Mouse (Mus musculus): Measurements from ENCODE around the gene Psip1. TPM values are rescaled to one million over a fixed set of nuclear protein-coding genes. Genes with fewer than 3 reads are reported as not detected.
"Not testable (repeated sequence)": the region's sequence is repeated elsewhere in the genome, so short reads cannot be mapped to it uniquely, and the experiment has no call there.

Psip1 gene
- total RNA-seq, 2 experiments from 2014 or later, result 194 to 208 TPM

DNA sequence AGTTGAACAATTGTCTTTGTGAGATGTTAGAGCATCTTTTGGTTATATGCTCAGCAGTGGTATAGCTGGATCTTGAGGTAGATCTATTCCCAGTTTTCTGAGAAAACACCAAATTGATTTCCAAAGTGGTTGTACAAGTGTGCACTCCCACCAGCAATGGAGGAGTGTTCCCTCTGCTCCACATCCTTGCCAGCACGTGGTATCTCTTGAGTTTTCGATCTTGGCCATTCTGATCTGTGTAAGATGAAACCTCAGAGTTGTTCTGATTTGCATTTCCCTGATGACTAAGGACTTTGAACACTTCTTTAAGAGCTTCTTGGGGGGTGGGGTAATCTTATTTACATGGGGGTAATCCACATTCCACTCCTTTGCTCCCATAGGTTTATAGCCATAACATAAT is 23.3 kb upstream of the Psip1 start:
- no peak for DNase-seq (ENCODE audit: extremely low spot score in 1 of 2, low spot score in 1 of 2)

DNA sequence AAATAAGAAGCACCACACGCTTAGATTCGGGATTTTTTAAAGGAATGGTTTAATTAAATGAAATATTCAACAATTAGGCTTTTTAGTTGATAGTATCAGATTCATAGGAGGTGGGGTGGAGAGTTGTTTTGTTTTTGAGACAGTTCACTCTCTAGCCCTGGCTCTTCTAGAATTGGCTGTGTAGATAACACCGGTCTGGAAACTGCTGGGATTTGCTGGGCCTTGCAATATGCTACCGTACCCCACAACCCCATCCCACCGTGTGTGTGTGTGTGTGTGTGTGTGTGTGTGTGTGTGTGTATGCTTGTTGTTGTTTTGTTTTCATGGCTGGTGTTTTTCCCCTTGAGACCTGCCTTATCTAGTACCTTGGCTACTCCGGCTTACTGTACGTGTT is 14.8 kb upstream of the Psip1 start:
- DNase-seq (ENCODE audit: extremely low spot score in 1 of 2, low spot score in 1 of 2), result no peak

DNA sequence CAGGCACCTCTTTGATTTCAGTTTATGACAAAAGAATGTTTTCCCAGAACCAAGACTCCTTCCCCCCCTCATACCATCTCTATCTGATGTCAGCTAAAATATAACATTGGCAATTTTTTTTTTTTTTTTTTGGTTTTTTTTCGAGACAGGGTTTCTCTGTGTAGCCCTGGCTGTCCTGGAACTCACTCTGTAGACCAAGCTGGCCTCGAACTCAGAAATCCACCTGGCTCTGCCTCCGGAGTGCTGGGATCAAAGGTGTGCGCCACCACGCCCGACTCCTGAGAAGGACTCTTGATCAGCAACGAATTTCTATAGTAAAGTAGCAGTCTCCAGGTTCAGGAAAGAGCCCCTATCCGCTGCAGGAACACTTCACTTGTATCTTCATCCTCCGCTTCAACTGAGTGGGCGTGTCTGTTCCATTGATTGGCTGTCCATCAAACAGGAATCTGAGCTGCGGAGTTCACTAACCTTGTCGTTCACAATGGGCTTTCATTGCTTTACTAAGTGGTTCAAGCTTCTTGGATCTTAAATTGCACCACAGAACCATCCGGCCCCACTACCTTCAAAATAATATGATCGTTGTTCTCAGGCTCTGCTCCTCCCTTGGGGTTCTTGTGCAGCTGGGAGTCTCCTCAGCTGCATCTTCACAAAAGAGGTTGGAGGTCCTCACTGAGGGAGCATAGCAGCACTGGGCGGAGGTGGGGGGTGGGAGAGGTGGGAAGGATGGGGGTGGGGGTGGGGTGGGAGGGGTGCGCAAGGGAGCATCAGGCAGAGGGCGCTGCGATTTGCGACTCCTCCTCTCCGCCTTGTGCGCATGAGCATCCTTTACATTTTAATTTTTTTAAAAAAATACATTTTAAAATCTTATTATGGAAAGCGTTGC is 14.1 kb upstream of the Psip1 start:
- no peak for DNase-seq (ENCODE audit: extremely low spot score in 1 of 2, low spot score in 1 of 2)

DNA sequence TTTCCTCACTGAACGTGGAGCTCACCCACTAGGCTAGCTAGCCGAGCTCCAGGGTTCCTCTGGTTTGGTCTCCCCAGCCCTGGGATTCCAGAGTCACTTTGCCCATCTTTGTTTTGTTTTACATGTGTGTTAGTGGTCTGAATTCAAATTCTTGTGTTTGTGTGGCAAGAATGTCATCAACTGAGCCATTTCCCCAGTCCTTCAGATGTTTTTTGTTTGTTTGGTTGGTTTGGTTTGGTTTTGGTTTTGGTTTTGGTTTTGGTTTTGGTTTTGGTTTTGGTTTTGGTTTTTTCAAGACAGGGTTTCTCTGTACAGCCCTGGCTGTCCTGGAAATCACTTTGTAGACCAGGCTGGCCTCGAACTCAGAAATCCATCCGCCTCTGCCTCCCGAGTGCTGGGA is 10.8 kb upstream of the Psip1 start:
- DNase-seq (ENCODE audit: extremely low spot score in 1 of 2, low spot score in 1 of 2), result not testable (repeated sequence)

DNA sequence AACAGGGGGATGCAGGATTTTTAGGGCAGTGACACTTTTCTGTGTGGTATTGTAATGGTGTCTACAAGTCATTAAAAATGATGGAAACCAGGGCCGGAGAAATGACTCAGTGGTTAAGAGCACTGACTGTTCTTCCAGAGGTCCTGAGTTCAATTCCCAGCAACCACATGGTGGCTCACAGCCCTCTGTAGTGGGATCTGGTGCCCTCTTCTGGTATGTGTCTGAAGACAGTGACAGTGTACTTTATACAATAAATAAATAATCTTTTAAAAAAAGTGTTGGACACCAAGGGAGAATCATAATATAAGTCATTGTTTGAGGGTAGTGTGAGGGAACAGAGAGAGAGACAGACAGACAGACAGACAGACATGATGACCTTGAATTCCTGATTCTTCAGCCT is 6.9 kb upstream of the Psip1 start:
- DNase-seq (ENCODE audit: extremely low spot score in 1 of 2, low spot score in 1 of 2), result no peak

DNA sequence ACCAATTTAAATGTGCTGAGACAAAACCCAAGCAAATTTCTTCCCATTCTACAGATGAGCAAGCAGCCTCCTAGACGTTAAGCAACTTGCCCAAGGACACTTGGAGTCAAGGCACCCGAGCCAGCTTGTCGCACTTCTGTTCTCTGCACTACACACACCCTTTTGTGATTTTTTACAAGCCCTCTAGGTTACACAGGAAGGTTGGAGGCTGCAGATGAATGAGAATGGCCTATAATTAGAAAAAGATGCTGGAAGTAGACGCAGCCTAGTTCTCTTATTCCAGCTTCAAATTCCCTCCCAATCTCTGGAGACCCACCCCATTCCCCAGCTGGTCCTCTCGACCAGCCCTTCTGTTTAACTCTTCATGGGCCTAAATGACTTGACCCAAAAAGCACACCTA is 2.9 kb upstream of the Psip1 start:
- DNase-seq (ENCODE audit: extremely low spot score in 1 of 2, low spot score in 1 of 2), result no peak

DNA sequence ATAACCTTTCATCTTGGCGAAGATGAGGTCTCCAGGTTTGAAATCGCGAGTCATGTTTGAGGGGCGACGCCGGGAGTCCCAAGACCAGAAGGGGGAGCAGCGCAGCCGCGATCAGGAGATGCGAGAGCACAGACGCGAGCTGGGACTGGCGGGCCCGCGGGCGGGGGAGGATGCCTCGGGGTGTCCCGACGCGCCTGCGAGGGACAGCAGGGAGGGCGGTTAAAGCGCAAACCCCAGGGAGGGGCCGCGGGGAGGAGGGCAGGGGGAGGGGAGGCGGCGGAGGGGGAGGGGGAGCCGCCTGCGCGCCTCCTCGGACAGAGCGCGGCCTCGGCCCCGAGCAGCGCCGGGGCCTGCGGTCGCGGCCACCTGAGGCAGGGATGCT is 533 bp downstream of the Psip1 start:
- DNase-seq (ENCODE audit: extremely low spot score in 1 of 2, low spot score in 1 of 2), result peak; percentile 79 to 83

DNA sequence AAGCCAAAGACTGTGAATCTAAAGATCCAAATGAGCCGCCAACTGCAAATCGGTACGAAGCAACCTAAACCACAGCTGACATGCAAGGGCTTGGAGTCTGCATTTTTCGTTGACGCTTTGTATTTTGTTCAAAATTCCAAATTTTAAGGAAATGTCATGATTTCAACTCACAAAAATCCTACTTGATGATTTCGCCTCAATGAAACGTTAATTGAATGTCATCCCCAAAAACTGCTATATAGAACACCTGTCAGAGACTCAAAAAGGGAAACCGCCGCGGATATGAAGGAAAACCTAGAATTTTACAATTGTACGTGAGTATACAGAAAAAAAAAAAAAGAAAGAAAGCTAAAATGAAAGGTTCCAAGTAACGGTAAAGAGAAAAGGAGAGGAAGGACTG is 1.0 kb downstream of the Psip1 start:
- no peak for DNase-seq (ENCODE audit: extremely low spot score in 1 of 2, low spot score in 1 of 2)

DNA sequence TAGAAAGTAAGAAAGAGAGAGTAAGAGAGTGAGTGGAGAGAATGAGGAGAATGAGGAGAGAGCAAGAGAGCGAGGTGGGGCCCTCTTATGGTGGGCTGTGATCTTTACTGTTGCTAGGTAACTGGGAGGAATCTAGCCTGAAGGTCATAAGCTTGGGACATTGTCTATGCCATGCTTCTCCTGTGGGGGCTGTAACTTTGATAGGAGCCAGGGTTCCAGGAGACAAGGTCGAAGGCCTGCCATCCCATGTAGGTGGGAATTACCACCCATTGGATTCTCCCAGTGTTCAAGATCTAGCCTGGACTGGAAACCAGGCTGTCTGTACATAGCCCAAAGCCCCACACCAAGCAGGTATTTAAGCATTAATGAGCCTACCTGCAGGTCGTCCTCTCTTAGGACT is 18.1 kb downstream of the Psip1 start:
- DNase-seq (ENCODE audit: extremely low spot score in 1 of 2, low spot score in 1 of 2), result no peak

DNA sequence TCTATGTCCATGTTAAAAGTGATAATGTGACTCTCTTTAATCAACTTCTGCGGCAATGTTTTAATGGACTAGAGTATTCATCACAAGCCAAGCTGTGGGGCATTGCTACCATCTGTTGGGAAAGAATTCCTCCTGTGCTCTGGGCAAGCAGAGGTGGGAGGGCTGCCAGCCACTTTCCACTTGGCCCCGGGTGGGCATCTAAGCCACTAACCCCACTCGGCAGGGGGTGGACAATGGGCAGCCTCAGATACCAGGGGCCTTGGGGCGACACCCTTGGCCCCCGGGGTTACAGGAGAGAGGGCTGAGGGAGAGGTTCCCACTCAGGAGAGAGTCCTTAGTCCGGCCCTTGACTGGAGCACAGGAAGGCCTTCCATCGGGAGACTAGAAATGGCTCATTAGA is 18.6 kb downstream of the Psip1 start:
- peak in 1 of 2 experiments; percentile 26 for DNase-seq (ENCODE audit: extremely low spot score in 1 of 2, low spot score in 1 of 2)

DNA sequence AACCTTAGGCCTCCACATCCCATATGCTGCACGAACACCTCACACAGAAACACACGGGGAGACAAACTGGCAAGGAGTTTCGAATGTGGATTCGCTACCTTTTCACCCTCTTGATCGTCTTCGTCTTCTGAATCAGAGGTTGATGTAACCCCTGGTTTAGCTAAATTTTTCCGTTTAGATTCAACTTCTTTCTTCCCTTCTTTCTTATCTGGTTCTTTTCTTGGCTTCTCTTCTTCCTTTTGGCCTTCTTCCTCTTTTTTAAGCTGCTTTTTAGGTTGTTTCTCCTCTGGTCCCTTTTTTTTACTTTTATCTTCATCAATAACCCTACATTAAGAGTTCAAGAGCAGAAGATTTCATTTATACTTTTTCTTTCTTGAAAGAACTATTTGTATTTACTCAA is 21.4 kb downstream of the Psip1 start:
- DNase-seq (ENCODE audit: extremely low spot score in 1 of 2, low spot score in 1 of 2), result no peak

DNA sequence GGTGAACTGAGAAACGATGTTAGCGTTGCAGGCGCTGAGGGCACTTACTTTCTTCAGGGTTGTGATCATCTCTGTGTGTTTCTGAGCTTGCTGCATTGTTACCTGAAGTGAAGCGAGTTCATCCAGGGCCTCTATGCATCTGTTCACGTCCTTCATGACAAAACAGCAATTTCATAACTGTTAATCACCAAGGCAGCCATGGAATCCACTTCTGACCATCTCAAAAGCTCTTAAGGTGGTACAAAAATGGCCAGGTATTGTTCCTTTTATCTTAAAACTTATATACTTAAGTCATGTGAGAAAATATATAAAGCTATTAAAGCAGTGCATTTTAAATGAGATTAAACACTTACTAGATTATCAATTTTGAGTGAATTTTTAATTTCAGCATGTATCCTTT is 26.2 kb downstream of the Psip1 start:
- no peak for DNase-seq (ENCODE audit: extremely low spot score in 1 of 2, low spot score in 1 of 2)

DNA sequence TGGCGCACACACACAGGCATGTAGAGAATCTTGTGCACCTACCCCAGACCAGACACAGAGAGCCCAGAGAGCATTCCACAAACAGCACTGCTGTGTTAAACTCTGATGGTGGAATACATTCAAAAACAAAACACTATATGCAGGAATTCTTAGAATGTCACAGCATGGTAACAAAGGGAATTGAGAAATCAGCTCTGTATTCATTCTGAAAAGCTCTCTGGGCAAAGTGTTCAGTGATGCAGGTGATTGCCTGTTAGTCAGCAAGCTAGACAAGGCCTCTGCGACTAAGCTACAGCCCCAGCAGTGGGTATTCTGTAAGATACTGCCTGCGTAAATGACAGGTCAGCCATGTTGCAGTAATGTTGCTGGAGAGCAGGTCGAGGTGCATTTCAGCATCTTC is 35.5 kb downstream of the Psip1 start:
- DNase-seq (ENCODE audit: extremely low spot score in 1 of 2, low spot score in 1 of 2), result no peak

DNA sequence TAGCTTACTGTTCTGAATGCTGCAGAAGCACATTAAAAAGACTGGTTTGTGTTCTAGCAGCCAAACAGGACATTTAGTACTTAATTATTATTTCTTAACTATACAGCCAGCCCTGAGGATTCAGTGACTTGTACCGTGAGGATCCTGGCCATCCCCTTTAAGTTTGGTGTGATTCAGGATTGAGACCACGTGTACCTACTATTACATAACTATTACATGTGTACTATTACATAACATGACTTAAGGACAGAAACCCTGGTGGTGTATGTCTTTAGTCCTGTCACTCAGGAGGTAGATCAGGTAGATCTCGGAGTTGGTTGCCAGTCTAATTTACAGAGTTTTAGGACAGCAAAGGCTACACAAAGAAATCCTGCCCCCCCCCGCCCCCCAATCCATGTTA is 45.2 kb downstream of the Psip1 start:
- DNase-seq (ENCODE audit: extremely low spot score in 1 of 2, low spot score in 1 of 2), result no peak

DNA sequence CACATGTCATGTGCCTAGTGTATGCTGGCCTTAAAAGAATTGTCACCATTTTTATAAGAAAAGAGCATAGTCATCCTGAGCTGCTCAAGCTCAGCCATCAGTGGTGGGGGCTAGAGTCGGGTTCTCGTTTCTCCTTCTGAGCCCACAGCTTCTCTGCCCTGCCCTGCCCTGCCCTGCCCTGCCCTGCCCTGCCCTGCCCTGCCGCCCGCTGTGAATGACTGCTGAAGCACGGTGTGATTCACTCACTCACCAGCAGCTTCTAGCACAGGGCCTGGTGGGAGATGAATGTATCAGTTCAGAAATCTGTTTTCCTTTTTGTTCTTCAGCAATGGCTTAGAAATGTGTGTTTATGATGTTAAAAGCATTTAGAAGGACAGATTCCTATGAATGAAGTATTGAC is 47.2 kb downstream of the Psip1 start:
- no peak for DNase-seq (ENCODE audit: extremely low spot score in 1 of 2, low spot score in 1 of 2)

DNA sequence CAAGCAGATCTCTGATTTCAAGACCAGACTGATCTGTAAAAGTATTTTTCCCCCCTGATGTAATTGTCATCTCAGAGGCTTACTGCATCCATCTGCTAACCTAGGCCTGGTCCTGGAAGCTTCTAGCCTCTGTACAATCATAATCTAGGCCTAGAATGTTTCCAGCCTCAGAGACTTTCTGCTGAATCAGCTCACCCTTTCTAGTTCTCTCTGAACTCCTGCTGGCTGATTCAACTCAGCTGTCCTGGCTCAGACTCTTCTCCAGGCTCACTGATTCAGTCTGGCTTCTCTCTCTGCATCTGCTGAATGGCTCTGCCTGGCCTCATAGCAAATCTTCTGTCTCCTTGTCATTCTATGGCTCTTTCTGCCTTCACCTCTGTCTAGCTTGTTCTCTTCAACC is 48.1 kb downstream of the Psip1 start:
- DNase-seq (ENCODE audit: extremely low spot score in 1 of 2, low spot score in 1 of 2), result no peak

DNA sequence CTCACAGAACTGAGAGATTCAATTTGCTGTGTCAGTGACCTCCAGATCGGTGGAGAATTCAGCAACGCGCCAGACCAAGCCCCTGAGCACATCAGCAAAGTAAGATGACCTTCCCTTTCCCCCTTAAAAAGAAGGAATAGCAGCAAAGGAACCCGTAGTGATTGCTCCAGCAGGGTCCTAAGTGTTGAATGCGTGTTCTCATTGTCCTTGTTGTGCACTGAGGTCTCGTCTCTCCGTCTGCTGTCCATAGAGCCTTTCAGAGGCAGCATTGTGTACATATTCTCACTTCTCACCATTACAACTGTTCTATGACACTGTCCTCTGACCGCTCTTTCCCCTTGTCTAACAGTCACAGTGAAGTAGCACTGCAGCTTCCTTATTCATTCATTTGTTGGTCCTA is 49.9 kb downstream of the Psip1 start:
- DNase-seq (ENCODE audit: extremely low spot score in 1 of 2, low spot score in 1 of 2), result no peak

DNA sequence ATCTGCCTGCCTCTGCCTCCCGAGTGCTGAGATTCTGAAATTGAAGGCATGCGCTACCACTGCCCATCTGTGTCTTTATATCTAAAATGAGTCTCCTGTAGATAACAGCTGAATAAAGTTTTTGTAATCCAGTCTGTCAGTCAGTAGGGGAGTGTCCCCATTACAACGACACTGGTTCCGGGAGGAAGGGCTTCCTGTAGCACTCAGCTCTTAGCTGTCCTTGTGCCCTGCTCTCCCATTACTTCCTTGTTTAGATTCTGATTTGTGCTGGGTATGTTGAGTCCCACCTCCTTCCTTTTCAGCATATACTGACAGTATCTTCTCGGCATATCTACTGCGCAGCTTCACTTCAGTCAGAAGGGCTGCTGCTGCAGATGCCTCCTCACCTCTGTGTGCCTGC is 53.4 kb downstream of the Psip1 start:
- DNase-seq (ENCODE audit: extremely low spot score in 1 of 2, low spot score in 1 of 2), result no peak

DNA sequence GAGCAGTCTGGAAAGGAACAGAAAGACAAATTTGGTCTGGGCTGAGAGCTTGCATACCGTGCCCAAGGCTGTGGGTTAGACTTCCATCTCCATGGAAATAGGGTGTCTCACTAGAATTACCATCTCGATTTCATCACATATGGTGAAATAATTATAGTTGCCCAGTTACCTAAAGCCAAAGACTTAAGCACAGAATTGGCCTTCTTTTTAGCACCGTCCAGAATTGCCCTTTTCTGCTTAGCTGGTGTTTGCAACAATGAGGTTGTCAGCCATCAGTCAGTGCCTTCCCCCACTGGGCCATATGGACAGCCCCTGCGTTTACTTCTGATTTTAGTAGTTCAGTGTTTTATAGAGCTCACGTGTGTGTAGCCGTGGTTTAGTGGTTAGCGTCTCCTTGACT is 54.3 kb downstream of the Psip1 start:
- no peak for DNase-seq (ENCODE audit: extremely low spot score in 1 of 2, low spot score in 1 of 2)

DNA sequence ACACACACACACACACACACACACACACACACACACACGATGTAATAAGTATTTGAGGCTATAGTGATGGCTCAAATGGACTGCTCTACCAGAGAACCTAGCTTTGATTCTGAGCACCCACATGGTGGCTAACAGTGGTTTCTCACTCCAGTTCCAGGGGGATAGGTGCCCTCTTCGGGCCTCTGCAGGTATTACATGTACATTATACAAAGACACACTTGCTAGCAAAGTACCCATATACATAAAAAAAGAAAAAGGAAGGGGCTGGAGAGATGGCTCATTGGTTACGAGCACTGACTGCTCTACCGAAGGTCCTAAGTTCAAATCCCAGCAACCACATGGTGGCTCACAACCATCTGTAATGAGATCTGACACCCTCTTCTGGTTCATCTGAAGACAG is 57.4 kb downstream of the Psip1 start:
- no peak for DNase-seq (ENCODE audit: extremely low spot score in 1 of 2, low spot score in 1 of 2)

DNA sequence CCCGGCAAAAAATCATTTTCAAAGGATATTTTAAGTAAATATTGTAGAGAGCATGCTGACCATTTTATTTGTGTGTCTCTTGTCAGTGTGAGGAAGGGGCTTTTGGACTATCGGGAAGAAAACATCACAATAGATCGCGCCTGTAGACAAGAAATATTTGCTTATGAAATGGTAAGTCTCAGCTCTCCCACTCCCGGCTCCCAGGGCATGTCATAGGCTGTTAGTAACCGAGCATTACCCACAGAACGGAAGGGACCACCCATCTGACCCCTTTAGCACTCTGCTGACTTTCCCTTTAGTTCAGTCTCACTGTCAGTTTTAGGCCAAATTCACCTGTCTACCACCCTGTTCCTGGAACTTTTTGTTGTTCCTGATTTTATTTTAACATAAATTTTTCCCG is 58.6 kb downstream of the Psip1 start:
- no peak for DNase-seq (ENCODE audit: extremely low spot score in 1 of 2, low spot score in 1 of 2)

DNA sequence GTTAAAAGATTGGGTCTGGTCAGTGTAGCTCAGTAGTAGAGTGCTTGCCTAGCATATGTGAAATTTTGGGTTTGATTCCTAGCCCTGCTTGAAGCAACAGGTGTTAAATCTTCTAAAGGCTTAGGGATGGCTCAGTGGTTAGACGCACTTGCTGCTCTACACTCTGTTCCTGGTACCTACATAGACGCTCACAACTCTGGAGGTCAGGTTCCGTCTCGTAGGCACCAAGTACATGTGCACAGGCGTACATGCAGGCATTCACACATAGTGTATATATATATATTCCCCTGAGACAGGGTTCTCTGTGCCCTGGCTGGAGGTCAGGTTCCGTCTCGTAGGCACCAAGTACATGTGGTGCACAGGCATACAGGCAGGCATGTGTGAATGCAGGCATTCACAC is 59.1 kb downstream of the Psip1 start:
- no peak for DNase-seq (ENCODE audit: extremely low spot score in 1 of 2, low spot score in 1 of 2)

DNA sequence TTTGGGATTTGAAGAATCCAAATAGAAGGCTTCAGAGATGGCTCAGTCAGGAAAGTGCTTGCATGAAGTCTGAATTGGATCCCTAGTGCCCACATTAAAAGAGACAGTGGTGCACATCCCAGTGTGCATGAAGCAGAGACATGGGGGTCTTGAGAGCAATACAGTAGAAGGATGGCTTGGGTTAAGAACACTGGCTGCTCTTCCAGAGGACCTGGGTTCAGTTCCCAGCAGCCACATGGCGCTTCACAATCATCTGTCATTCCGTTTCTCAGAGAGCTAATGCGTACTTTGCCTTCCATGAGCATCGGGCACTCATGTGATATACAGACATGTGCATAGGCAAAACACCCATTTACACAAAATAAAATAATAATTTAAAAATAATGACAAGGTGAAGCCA is 61.1 kb downstream of the Psip1 start:
- no peak for DNase-seq (ENCODE audit: extremely low spot score in 1 of 2, low spot score in 1 of 2)

Measured in layer of hippocampus, postnatal 25 days (tissue).